Mouse (Mus musculus) cerebellum, postnatal 14 days (tissue): ENCODE results near the gene Syt6.

Experiments
- DNase-seq, 2 experiments: peaks; one replicate each; pipeline ENCODE4 v3.0.0; 2021; ENCODE audit warnings: mixed read lengths in 2 of 2

The Syt6 gene

GRCm38 (mm10) chr3:103575156-103575892 is at the start of gene Syt6:
Gene Syt6 (plus strand): TSS chr3:103575231.
- peak; percentile 46 to 64 for DNase-seq

GRCm38 (mm10) chr3:103526201-103526704 is 48.8 kb upstream of the Syt6 start:
- DNase-seq: peak in 1 of 2 experiments; percentile 1

GRCm38 (mm10) chr3:103526864-103527263 is 48.2 kb upstream of the Syt6 start:
- DNase-seq: peak in 1 of 2 experiments; percentile 1

- peak; percentile 49 to 76 for DNase-seq
Observed at GRCm38 (mm10) chr3:103534036-103534435, 41.0 kb upstream of the Syt6 start.

- no peak for DNase-seq
Observed at GRCm38 (mm10) chr3:103535207-103535606, 39.8 kb upstream of the Syt6 start.

GRCm38 (mm10) chr3:103539148-103539547 is 35.9 kb upstream of the Syt6 start:
- DNase-seq: peak; percentile 60 to 67

- no peak for DNase-seq
Observed at GRCm38 (mm10) chr3:103546166-103546565, 28.9 kb upstream of the Syt6 start.

- no peak for DNase-seq
Observed at GRCm38 (mm10) chr3:103546626-103547025, 28.4 kb upstream of the Syt6 start.

- no peak for DNase-seq
Observed at GRCm38 (mm10) chr3:103550236-103550635, 24.8 kb upstream of the Syt6 start.

GRCm38 (mm10) chr3:103567226-103567625 is 7.8 kb upstream of the Syt6 start:
- peak; percentile 28 to 55 for DNase-seq

- DNase-seq: peak; percentile 44 to 53
Observed at GRCm38 (mm10) chr3:103572526-103572925, 2.5 kb upstream of the Syt6 start.

GRCm38 (mm10) chr3:103573106-103573790 is 1.8 kb upstream of the Syt6 start:
- peak; percentile 56 to 72 for DNase-seq

- DNase-seq: peak; percentile 35 to 45
Observed at GRCm38 (mm10) chr3:103573791-103574166, 1.3 kb upstream of the Syt6 start.

GRCm38 (mm10) chr3:103574566-103575155 is 370 bp upstream of the Syt6 start:
- DNase-seq: peak; percentile 31 to 40

- peak; percentile 60 for DNase-seq
Observed at GRCm38 (mm10) chr3:103575893-103576641, 1.0 kb downstream of the Syt6 start.

- DNase-seq: peak; percentile 45 to 61
Observed at GRCm38 (mm10) chr3:103587136-103587535, 12.1 kb downstream of the Syt6 start.

- no peak for DNase-seq
Observed at GRCm38 (mm10) chr3:103587672-103588071, 12.6 kb downstream of the Syt6 start.

- no peak for DNase-seq
Observed at GRCm38 (mm10) chr3:103589636-103590035, 14.6 kb downstream of the Syt6 start.

GRCm38 (mm10) chr3:103592636-103593035 is 17.6 kb downstream of the Syt6 start:
- peak; percentile 55 to 56 for DNase-seq

- no peak for DNase-seq
Observed at GRCm38 (mm10) chr3:103593631-103594030, 18.6 kb downstream of the Syt6 start.

- DNase-seq: peak; percentile 16 to 32
Observed at GRCm38 (mm10) chr3:103595271-103595810, 20.3 kb downstream of the Syt6 start.

GRCm38 (mm10) chr3:103597586-103597985 is 22.6 kb downstream of the Syt6 start:
- no peak for DNase-seq
